Mouse (Mus musculus): ENCODE measurements around the gene Zdhhc19.

GRCm38 (mm10) chr16:32468488-32468887 is 27.6 kb upstream of the Zdhhc19 start:
- TF ChIP-seq CTCF (IDR thresholded peaks at IDR 0.05) = no peak
- no peak for TF ChIP-seq EP300 (IDR thresholded peaks at IDR 0.05)
